Mouse (Mus musculus) inflammation-experienced regulatory T-cells, adult 6 months (primary cell): Measurements from ENCODE around the gene Kmt2e. TPM values are rescaled to one million over a fixed set of nuclear protein-coding genes. Genes with fewer than 3 reads are reported as not detected.

Experiments used
- ATAC-seq: one replicate; pipeline ENCODE4 v1.8.0; 2017
- polyA plus RNA-seq, 3 experiments: library from polyadenylated mRNA; unstranded; fragments of 100-300 nt; shearing (Covaris generic); gene quantifications; one replicate each; pipeline ENCODE4 v1.2.1; 2017

Kmt2e gene
- polyA plus RNA-seq, 3 experiments from 2014 or later: 200 to 243 (median 210) TPM

GRCm38 (mm10) chr5:23410718-23411101 is 23.5 kb upstream of the Kmt2e start:
- ATAC-seq: no peak

- ATAC-seq: no peak
Measured at GRCm38 (mm10) chr5:23411640-23412039, 22.6 kb upstream of the Kmt2e start.

GRCm38 (mm10) chr5:23412247-23412948 is 21.8 kb upstream of the Kmt2e start:
- ATAC-seq: no peak

GRCm38 (mm10) chr5:23413058-23413457 is 21.2 kb upstream of the Kmt2e start:
- no peak for ATAC-seq

GRCm38 (mm10) chr5:23413575-23414470 is 20.4 kb upstream of the Kmt2e start:
- ATAC-seq: peak; percentile 6

GRCm38 (mm10) chr5:23414490-23415126 is 19.6 kb upstream of the Kmt2e start:
- no peak for ATAC-seq

GRCm38 (mm10) chr5:23415571-23416285 is 18.5 kb upstream of the Kmt2e start:
- ATAC-seq: peak; percentile 39

GRCm38 (mm10) chr5:23416286-23416643 is 18.0 kb upstream of the Kmt2e start:
- ATAC-seq: peak; percentile 5

- no peak for ATAC-seq
Measured at GRCm38 (mm10) chr5:23417716-23418115, 16.5 kb upstream of the Kmt2e start.

- peak; percentile 88 for ATAC-seq
Measured at GRCm38 (mm10) chr5:23418147-23418781, 16.0 kb upstream of the Kmt2e start.

- ATAC-seq: peak; percentile 6
Measured at GRCm38 (mm10) chr5:23418797-23419595, 15.2 kb upstream of the Kmt2e start.

GRCm38 (mm10) chr5:23419616-23420170 is 14.5 kb upstream of the Kmt2e start:
- ATAC-seq: no peak

- ATAC-seq: no peak
Measured at GRCm38 (mm10) chr5:23420410-23420809, 13.8 kb upstream of the Kmt2e start.

- no peak for ATAC-seq
Measured at GRCm38 (mm10) chr5:23421440-23421839, 12.8 kb upstream of the Kmt2e start.

- ATAC-seq: no peak
Measured at GRCm38 (mm10) chr5:23423036-23423435, 11.2 kb upstream of the Kmt2e start.

- ATAC-seq: no peak
Measured at GRCm38 (mm10) chr5:23427501-23427900, 6.7 kb upstream of the Kmt2e start.

GRCm38 (mm10) chr5:23431070-23431864 is 3.0 kb upstream of the Kmt2e start:
- ATAC-seq: no peak

- peak; percentile 2 for ATAC-seq
Measured at GRCm38 (mm10) chr5:23431948-23432707, 2.1 kb upstream of the Kmt2e start.
